Mouse (Mus musculus) liver, adult 2 months (tissue): ENCODE results near the gene Ispd. TPM values are rescaled to one million over a fixed set of nuclear protein-coding genes. Genes with fewer than 3 reads are reported as not detected.

Experiments
- DNase-seq: peaks from one replicate; pipeline ENCODE4 v3.0.0-alpha.2; 2011; ENCODE audit warnings: low read depth, low spot score; ENCODE audit errors: extremely low read depth
- H3K27ac ChIP-seq: fragments of 200-500 bp; replicated peaks from 2 replicates; pipeline ENCODE4 v1.5.1; 2012; ENCODE audit warnings: low read depth, mild to moderate bottlenecking, control low read depth, inconsistent platforms, low read length; ENCODE audit not compliant: insufficient read depth
- H3K27me3 ChIP-seq: fragments of 200-500 bp; 2 replicates; pipeline ENCODE4 v1.6.1; 2012; ENCODE audit warnings: mild to moderate bottlenecking, moderate library complexity, low read length, inconsistent platforms; ENCODE audit not compliant: control insufficient read depth, insufficient read depth
- H3K36me3 ChIP-seq: fragments of 200-500 bp; 2 replicates; pipeline ENCODE4 v1.6.1; 2012; ENCODE audit warnings: low read length, inconsistent platforms; ENCODE audit not compliant: control insufficient read depth, insufficient read depth
- H3K4me1 ChIP-seq: fragments of 200-500 bp; 2 replicates; pipeline ENCODE4 v1.6.1; 2011; ENCODE audit warnings: low read length; ENCODE audit not compliant: control insufficient read depth, insufficient read depth
- H3K4me3 ChIP-seq: fragments of 200-500 bp; 2 replicates; pipeline ENCODE4 v1.5.1; 2011; ENCODE audit warnings: low read depth, mild to moderate bottlenecking, control low read depth, low read length, moderate library complexity; ENCODE audit not compliant: insufficient read depth
- H3K79me2 ChIP-seq: fragments of 200-500 bp; 2 replicates; pipeline ENCODE4 v1.6.1; 2012; ENCODE audit warnings: inconsistent platforms, mild to moderate bottlenecking, low read length, moderate library complexity; ENCODE audit not compliant: control insufficient read depth, insufficient read depth
- H3K9ac ChIP-seq: fragments of 200-500 bp; 2 replicates; pipeline ENCODE4 v1.6.1; 2012; ENCODE audit warnings: low read depth, mild to moderate bottlenecking, control low read depth, inconsistent platforms, low read length
- CTCF ChIP-seq: fragments of 200-500 bp; IDR thresholded peaks from 2 replicates; pipeline ENCODE4 v1.5.1; 2011; ENCODE audit warnings: low read depth, low read length, control low read depth
- POLR2A ChIP-seq: fragments of 200-500 bp; IDR thresholded peaks from 2 replicates; pipeline ENCODE4 v1.6.1; 2011; ENCODE audit warnings: low read length, control low read depth; ENCODE audit not compliant: insufficient read depth; ENCODE audit errors: extremely low read depth
- WGBS: fragments of 180-500 bp; shearing (Covaris S2); methylation state at CpG from one replicate; pipeline ENCODE4 v1.1.7; 2018; 5-methylcytosine and 5-hydroxymethylcytosine counted together
- polyA plus RNA-seq: library from polyadenylated mRNA; depleted of rRNA; stranded (reverse); fragments of >200 nt; gene quantifications from 2 replicates; pipeline ENCODE4 v1.2.3, GENCODE M21; 2012
- total RNA-seq: library from RNA; depleted of rRNA; stranded (reverse); fragments of >200 nt; gene quantifications from 2 replicates; pipeline ENCODE4 v1.2.3, GENCODE M21; 2014

The Ispd gene
- total and polyA plus RNA-seq, 2 experiments: 1.2 to 3.6 TPM

DNA sequence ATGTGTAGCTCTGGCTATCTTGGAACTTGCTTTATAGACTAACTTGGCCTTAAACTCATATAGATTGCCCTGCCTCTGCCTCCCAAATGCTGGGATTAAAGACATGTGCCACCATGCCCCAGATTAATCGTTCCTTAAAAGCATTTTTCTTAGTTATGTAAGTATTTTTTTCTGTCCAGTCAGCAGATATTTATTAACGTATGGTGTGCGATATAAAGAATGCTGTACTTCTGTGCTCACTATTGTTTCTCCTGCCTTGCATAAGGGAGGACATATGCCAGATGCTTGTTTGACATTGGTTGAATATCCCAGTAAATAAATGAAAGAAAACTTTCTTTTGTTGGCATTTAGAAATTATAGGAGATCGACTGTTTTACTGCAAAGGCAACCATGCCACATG, 5.7 kb downstream of the Ispd start:
- no peak for DNase-seq
- no peaks in the 10 kb centered on the region for H3K36me3 ChIP-seq
- 94% methylated on average over 4 of the region's 4 CpGs for WGBS
- no peak overlapping the region for H3K9ac ChIP-seq
- no peak overlapping the region for H3K27ac ChIP-seq
- H3K4me3 ChIP-seq: no peak overlapping the region
- no peak for TF ChIP-seq CTCF
- no peaks in the 10 kb centered on the region for H3K4me1 ChIP-seq
- no peaks in the 10 kb centered on the region for H3K27me3 ChIP-seq
- H3K79me2 ChIP-seq: no peaks in the 10 kb centered on the region

DNA sequence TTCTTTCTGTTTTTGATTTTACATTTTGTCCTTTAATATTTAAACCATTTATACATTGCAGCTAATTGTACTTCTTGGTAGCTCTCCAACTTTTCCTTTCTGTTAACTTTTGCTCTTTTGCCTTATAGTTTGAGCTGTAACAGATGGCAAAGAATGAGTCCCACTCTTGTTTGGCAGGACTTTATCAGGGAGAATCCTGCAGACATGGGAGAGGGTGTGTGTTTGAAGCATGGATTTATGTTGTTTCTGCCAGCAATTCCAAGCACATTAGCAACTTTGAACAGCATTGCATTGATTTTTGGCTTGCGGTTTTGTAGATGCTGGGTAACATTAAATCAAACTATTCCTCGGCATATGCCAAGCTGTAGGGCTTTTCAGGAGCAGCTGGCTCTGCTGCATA, 13.9 kb downstream of the Ispd start:
- Histone ChIP-seq H3K36me3 (no peaks in the 10 kb centered on the region), H3K4me3 (no peak overlapping the region), H3K4me1 (no peaks in the 10 kb centered on the region), H3K9ac (no peak overlapping the region), H3K27me3 (no peaks in the 10 kb centered on the region), H3K27ac (no peak overlapping the region), H3K79me2 (no peaks in the 10 kb centered on the region)
- TF ChIP-seq POLR2A: no peak
- no peak for TF ChIP-seq CTCF
- WGBS: 42% methylated on average over 2 of the region's 2 CpGs
- DNase-seq: no peak

DNA sequence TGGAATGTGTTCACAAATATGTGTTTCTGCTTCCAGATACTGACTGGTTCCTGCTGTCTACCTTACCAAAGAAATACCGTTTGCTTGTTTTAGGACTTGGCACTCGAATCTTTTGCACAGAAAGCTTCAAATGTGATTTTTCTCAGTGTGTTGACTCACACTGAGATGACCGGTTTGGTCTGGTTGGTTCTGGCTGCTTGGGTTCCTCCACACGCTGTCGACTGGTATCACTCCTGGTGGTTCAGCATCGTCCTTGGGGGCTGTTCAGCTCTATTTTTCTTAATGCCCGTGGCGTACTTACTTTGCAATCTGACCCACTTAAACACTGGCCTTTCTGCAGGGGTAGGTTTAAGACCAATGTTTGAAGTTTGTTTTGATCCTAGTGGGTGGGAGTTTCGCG, 42.4 kb downstream of the Ispd start:
- no peaks in the 10 kb centered on the region for H3K79me2 ChIP-seq
- no peak overlapping the region for H3K27ac ChIP-seq
- no peak overlapping the region for H3K4me3 ChIP-seq
- H3K4me1 ChIP-seq: no peaks in the 10 kb centered on the region
- 83% methylated on average over 10 of the region's 10 CpGs for WGBS
- no peak for DNase-seq
- H3K27me3 ChIP-seq: no peaks in the 10 kb centered on the region
- H3K9ac ChIP-seq: no peak overlapping the region
- H3K36me3 ChIP-seq: no peaks in the 10 kb centered on the region; the same call in 1 of the 2 replicates
- TF ChIP-seq POLR2A (no peak), CTCF (no peak)

DNA sequence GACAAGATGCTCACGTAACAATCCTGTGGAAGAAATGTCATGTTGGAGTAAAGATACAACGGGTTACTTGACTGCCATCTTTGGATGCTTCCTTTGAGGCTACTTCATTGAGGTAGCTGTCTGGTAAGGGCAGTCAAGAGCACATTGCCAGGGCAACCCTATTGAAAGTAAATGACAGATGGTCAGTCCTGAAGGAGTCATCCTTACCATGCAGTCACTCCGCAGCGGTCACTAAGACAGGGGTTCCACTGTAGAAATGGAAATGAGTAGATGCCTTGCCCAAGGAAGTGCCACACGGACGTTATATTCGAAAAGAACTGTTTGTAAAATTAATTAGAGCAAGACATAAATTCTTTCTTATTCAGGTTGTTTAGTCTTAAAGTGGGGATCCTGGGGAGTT, 44.0 kb downstream of the Ispd start:
- DNase-seq: no peak
- H3K4me1 ChIP-seq: no peaks in the 10 kb centered on the region
- no peak overlapping the region for H3K9ac ChIP-seq
- no peak overlapping the region for H3K4me3 ChIP-seq
- H3K27ac ChIP-seq: no peak overlapping the region
- no peaks in the 10 kb centered on the region for H3K79me2 ChIP-seq
- no peaks in the 10 kb centered on the region; the same call in 1 of the 2 replicates for H3K36me3 ChIP-seq
- H3K27me3 ChIP-seq: no peaks in the 10 kb centered on the region
- WGBS: 96% methylated on average over 7 of the region's 7 CpGs
- TF ChIP-seq CTCF (no peak), POLR2A (no peak)

DNA sequence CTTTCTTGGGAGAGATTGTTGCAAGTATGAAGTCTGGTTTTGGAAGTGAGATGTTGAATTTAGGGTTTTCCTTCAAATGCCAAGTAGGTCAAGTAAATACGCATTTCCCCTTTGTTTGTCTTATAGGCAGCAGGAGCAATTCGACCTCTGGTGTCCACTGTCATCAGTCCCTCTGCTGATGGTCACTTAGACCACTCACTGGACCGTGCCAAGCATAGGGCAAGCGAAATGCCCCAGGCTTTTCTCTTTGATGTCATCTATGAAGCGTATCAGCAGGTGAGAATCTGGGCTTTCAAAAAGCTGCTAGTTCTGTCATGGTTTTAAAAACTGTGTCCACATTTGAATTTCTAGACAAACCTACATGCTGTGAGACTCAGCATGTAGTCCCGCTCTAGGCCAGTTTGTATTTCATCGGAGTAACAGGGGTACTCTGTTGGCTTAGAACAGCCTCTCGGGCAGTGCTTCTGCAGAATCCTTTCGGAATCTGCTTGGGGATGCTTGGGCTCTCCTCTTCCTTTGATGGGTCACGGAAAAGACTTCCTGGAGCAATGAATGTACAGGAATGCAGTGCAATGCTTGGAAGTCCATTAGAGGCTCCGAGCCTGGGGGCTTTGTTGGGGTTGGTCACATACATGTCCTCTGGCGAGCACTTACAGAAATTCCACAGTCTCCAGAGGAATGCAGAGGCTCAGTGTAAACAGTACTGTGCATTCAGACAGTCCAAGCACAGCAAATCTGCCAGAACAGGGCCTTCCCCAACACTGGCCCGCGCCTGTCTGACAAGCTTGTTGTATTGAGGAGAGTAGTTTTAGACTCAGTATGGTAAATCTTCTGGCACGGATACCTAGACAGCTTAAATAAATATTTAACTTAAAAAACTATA, 45.2 kb downstream of the Ispd start:
- TF ChIP-seq CTCF: no peak
- no peak for TF ChIP-seq POLR2A
- H3K4me3 ChIP-seq: no peak overlapping the region
- H3K27ac ChIP-seq: no peak overlapping the region
- H3K9ac ChIP-seq: no peak overlapping the region
- 76% methylated on average over 15 of the region's 15 CpGs for WGBS
- H3K36me3 ChIP-seq: no peaks in the 10 kb centered on the region; the same call in 1 of the 2 replicates
- no peaks in the 10 kb centered on the region for H3K79me2 ChIP-seq
- no peaks in the 10 kb centered on the region for H3K27me3 ChIP-seq
- no peaks in the 10 kb centered on the region for H3K4me1 ChIP-seq
- DNase-seq: no peak

DNA sequence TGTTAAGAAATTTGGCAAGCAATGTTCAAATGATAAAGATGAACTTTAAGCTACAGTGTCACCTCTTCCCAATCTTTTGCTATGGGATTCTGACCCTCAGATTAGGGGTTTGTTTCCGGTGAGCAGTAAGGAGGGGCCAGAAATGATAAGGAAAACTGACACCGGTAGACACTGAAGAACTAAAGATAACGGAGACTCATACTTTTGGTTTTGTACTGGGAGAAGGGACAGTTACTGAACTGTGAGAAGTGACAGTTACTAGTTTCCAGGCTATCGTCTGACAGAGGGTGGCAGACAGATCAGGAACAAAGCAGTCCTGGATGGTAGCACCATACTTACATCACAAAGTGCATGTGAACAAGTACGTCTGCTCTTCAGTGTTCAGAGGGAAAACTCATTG, 55.7 kb downstream of the Ispd start:
- peaks cover 4% of the 10 kb centered on the region; the same call in 1 of the 2 replicates for H3K4me1 ChIP-seq
- TF ChIP-seq CTCF (no peak), POLR2A (no peak)
- H3K27ac ChIP-seq: no peak overlapping the region
- H3K9ac ChIP-seq: no peak overlapping the region
- WGBS: 10% methylated on average over 5 of the region's 5 CpGs
- peak overlapping the region; percentile 11; the same call in 1 of the 2 replicates for H3K4me3 ChIP-seq
- H3K79me2 ChIP-seq: no peaks in the 10 kb centered on the region
- peak; percentile 34 for DNase-seq
- H3K27me3 ChIP-seq: no peaks in the 10 kb centered on the region
- H3K36me3 ChIP-seq: no peaks in the 10 kb centered on the region
